Mouse (Mus musculus) lung, postnatal 0 days (tissue): ENCODE data around the gene Zfp3. TPM values are rescaled to one million over a fixed set of nuclear protein-coding genes. Genes with fewer than 3 reads are reported as not detected.
"Not testable (repeated sequence)": the region's sequence is repeated elsewhere in the genome, so short reads cannot be mapped to it uniquely, and the experiment has no call there.

Experiments
- ATAC-seq: fragments of 200-750 bp; cut with Nextera tagmentation; 2 replicates; pipeline ENCODE4 v1.8.0; 2017; ENCODE audit warnings: moderate library complexity
- DNase-seq: peaks from one replicate; pipeline ENCODE4 v3.0.0-alpha.2; 2016; ENCODE audit warnings: low spot score
- H3K27ac ChIP-seq: fragments of 300-500 bp; sonication (generic); 2 replicates; pipeline ENCODE4 v1.5.1; 2014; ENCODE audit warnings: antibody characterized with exemption, mild to moderate bottlenecking, low read length, mixed read lengths
- H3K27me3 ChIP-seq: fragments of 300-500 bp; sonication (generic); replicated peaks from 2 replicates; pipeline ENCODE4 v1.6.1; 2014; ENCODE audit warnings: low read length, mixed read lengths; ENCODE audit not compliant: insufficient read depth
- H3K36me3 ChIP-seq: fragments of 300-500 bp; sonication (generic); 2 replicates; pipeline ENCODE4 v1.6.1; 2014; ENCODE audit warnings: low read length, mixed read lengths; ENCODE audit not compliant: insufficient read depth
- H3K4me1 ChIP-seq: fragments of 300-500 bp; sonication (generic); 2 replicates; pipeline ENCODE4 v1.6.1; 2014; ENCODE audit warnings: antibody characterized with exemption, low read depth, low read length, mixed read lengths; ENCODE audit not compliant: insufficient read depth
- H3K4me2 ChIP-seq: fragments of 300-500 bp; sonication (generic); replicated peaks from 2 replicates; pipeline ENCODE4 v1.6.1; 2014; ENCODE audit warnings: low read depth, mild to moderate bottlenecking, low read length, moderate library complexity, mixed read lengths
- H3K4me3 ChIP-seq: fragments of 300-500 bp; sonication (generic); 2 replicates; pipeline ENCODE4 v1.5.1; 2014; ENCODE audit warnings: low read depth, low read length
- H3K9ac ChIP-seq: fragments of 300-500 bp; sonication (generic); replicated peaks from 2 replicates; pipeline ENCODE4 v1.6.1; 2014; ENCODE audit warnings: low read depth, mild to moderate bottlenecking
- H3K9me3 ChIP-seq: fragments of 300-500 bp; sonication (generic); 2 replicates; pipeline ENCODE4 v1.6.1; 2016; ENCODE audit warnings: low read length, mixed read lengths
- CTCF ChIP-seq: IDR thresholded peaks from 2 replicates; pipeline ENCODE4 v1.5.1; 2016; ENCODE audit warnings: antibody characterized with exemption, mild to moderate bottlenecking
- EP300 ChIP-seq: IDR thresholded peaks from 2 replicates; pipeline ENCODE4 v1.6.1; 2016; ENCODE audit warnings: antibody characterized with exemption, mild to moderate bottlenecking, control low read depth
- WGBS: fragments of 180-500 bp; shearing (Covaris S2); extraction: QIAGEN DNeasy Blood & Tissue Kit; methylation state at CpG from one replicate; pipeline ENCODE4 v1.1.7; 2014; 5-methylcytosine and 5-hydroxymethylcytosine counted together
- polyA plus RNA-seq: library from polyadenylated mRNA; unstranded; fragments of >200 nt; fragmentation: Nextera tagmentation; extraction: Ambion mirVana; gene quantifications from 2 replicates; pipeline ENCODE4 v1.2.1, GENCODE M21; 2015

Zfp3 gene
- polyA plus RNA-seq, 1 experiment from 2014 or later = 3.6 TPM

- 55% methylated on average over 4 of the region's 4 CpGs for WGBS
- no peak overlapping the region for H3K9ac ChIP-seq
These were observed 9.5 kb upstream of the Zfp3 start for GRCm38 (mm10) chr11:70754476-70754875.

GRCm38 (mm10) chr11:70754958-70755357 lies 9.1 kb upstream of the Zfp3 start:
- WGBS = 55% methylated on average over 7 of the region's 7 CpGs
- H3K36me3 ChIP-seq = no peaks in the 10 kb centered on the region
- H3K4me1 ChIP-seq = no peaks in the 10 kb centered on the region
- no peaks in the 10 kb centered on the region for H3K27me3 ChIP-seq
- H3K4me3 ChIP-seq = no peak overlapping the region
- no peak overlapping the region for H3K27ac ChIP-seq
- no peaks in the 10 kb centered on the region for H3K9me3 ChIP-seq
- no peak overlapping the region for H3K9ac ChIP-seq
- TF ChIP-seq EP300 (no peak), CTCF (no peak; the same call in none of the 2 replicates)
- no peak for ATAC-seq
- no peak for DNase-seq
- no peak overlapping the region for H3K4me2 ChIP-seq

More at GRCm38 (mm10) chr11:70754476-70754875, 9.5 kb upstream of the Zfp3 start:
- TF ChIP-seq CTCF = no peak
- no peak overlapping the region for H3K4me3 ChIP-seq
- no peak overlapping the region for H3K27ac ChIP-seq
- H3K4me2 ChIP-seq = no peak overlapping the region
- H3K36me3 ChIP-seq = no peaks in the 10 kb centered on the region
- ATAC-seq (no peak), DNase-seq (no peak)
- no peaks in the 10 kb centered on the region for H3K9me3 ChIP-seq
- H3K4me1 ChIP-seq = no peaks in the 10 kb centered on the region
- H3K27me3 ChIP-seq = no peaks in the 10 kb centered on the region

GRCm38 (mm10) chr11:70755645-70756044 lies 8.4 kb upstream of the Zfp3 start:
- peak; percentile 63 for ATAC-seq
- no peaks in the 10 kb centered on the region for H3K9me3 ChIP-seq
- TF ChIP-seq EP300 (no peak), CTCF (peak; percentile 96)
- H3K4me2 ChIP-seq = no peak overlapping the region
- no peak overlapping the region for H3K9ac ChIP-seq
- no peak overlapping the region for H3K27ac ChIP-seq
- H3K4me3 ChIP-seq = no peak overlapping the region
- peak; percentile 88 for DNase-seq
- no peaks in the 10 kb centered on the region for H3K27me3 ChIP-seq
- H3K36me3 ChIP-seq = no peaks in the 10 kb centered on the region
- 3% methylated on average over 7 of the region's 7 CpGs for WGBS
- no peaks in the 10 kb centered on the region for H3K4me1 ChIP-seq

GRCm38 (mm10) chr11:70760446-70760845 lies 3.6 kb upstream of the Zfp3 start:
- not testable (repeated sequence) for H3K27ac ChIP-seq, H3K27me3 ChIP-seq, H3K4me2 ChIP-seq, H3K4me1 ChIP-seq, H3K9ac ChIP-seq, DNase-seq, ATAC-seq, H3K4me3 ChIP-seq, H3K9me3 ChIP-seq, H3K36me3 ChIP-seq
- WGBS = 62% methylated on average over 3 of the region's 3 CpGs

- TF ChIP-seq CTCF (no peak), EP300 (no peak)
- WGBS = 78% methylated on average over 9 of the region's 9 CpGs
These were observed 1.4 kb upstream of the Zfp3 start for GRCm38 (mm10) chr11:70762641-70763040.

GRCm38 (mm10) chr11:70763582-70763935 lies 450 bp upstream of the Zfp3 start:
- H3K27ac ChIP-seq = 0 out of 2 replicates have a peak overlapping the region, but pooled peaks have one; percentile 69
- no peak for TF ChIP-seq CTCF
- TF ChIP-seq EP300 = no peak

More at GRCm38 (mm10) chr11:70762641-70763040, 1.4 kb upstream of the Zfp3 start:
- Histone ChIP-seq H3K4me2 (no peak overlapping the region), H3K36me3 (no peaks in the 10 kb centered on the region), H3K27me3 (no peaks in the 10 kb centered on the region), H3K27ac (no peak overlapping the region), H3K4me3 (no peak overlapping the region), H3K9ac (no peak overlapping the region), H3K9me3 (no peaks in the 10 kb centered on the region), H3K4me1 (no peaks in the 10 kb centered on the region)
- no peak for DNase-seq
- ATAC-seq = no peak

More at GRCm38 (mm10) chr11:70763582-70763935, 450 bp upstream of the Zfp3 start:
- peak overlapping the region; percentile 71 for H3K4me2 ChIP-seq
- H3K9me3 ChIP-seq = no peaks in the 10 kb centered on the region
- H3K4me1 ChIP-seq = no peaks in the 10 kb centered on the region
- DNase-seq (no peak), ATAC-seq (no peak)
- 25% methylated on average over 3 of the region's 3 CpGs for WGBS
- H3K9ac ChIP-seq = peak overlapping the region; percentile 46; the same call in 1 of the 2 replicates
- H3K36me3 ChIP-seq = no peaks in the 10 kb centered on the region
- no peaks in the 10 kb centered on the region for H3K27me3 ChIP-seq
- peak overlapping the region; percentile 63 for H3K4me3 ChIP-seq
